Mouse (Mus musculus): ENCODE measurements at regions not wholly inside any gene's neighbourhood (a gene's known extent, or its start where the extent isn't known, plus 50 kb on each side); places are given as distances from the start of the nearest gene placed in this dataset.

- no peak for TF ChIP-seq CTCF (IDR thresholded peaks at IDR 0.05; ENCODE audit: borderline replicate concordance, insufficient read depth, low read depth, low read length)
- TF ChIP-seq POLR2A (IDR thresholded peaks at IDR 0.05; ENCODE audit: borderline replicate concordance, insufficient read depth, low read length) = no peak
These were observed 104.3 kb downstream of the Rpl14 start for GRCm38 (mm10) chr9:120675371-120676150.

Data from cerebellum, adult 2 months (tissue).